Mouse (Mus musculus): ENCODE measurements around the gene Sun5. TPM values are rescaled to one million over a fixed set of nuclear protein-coding genes. Genes with fewer than 3 reads are reported as not detected.
A peak's percentile ranks its signal among the peaks of the same experiment; 100 is the strongest.
"Not testable (repeated sequence)": the region's sequence is repeated elsewhere in the genome, so short reads cannot be mapped to it uniquely, and the experiment has no call there.

Gene Sun5
- total and polyA plus RNA-seq, 2 experiments from 2014 or later: not detected

- 88% methylated on average over 7 of the region's 7 CpGs for WGBS
- no peak for ATAC-seq (ENCODE audit: low FRiP score)
- Histone ChIP-seq H3K4me1 (ENCODE audit: insufficient read depth, low read length) (no peaks in the 10 kb centered on the region), H3K36me3 (ENCODE audit: insufficient read depth, low read length) (no peaks in the 10 kb centered on the region), H3K9me3 (ENCODE audit: low read length) (no peaks in the 10 kb centered on the region), H3K4me3 (ENCODE audit: low read depth, low read length) (no peak overlapping the region), H3K4me2 (ENCODE audit: low read depth, low read length, poor library complexity, severe bottlenecking) (no peak overlapping the region), H3K27me3 (ENCODE audit: insufficient read depth, low read length) (0 out of 2 replicates have a peak, but pooled peaks cover 4% of the 10 kb centered on the region), H3K9ac (replicated peaks; ENCODE audit: low read length, poor library complexity, severe bottlenecking) (no peak overlapping the region), H3K27ac (ENCODE audit: low read depth, low read length) (no peak overlapping the region)
- no peak for DNase-seq (ENCODE audit: low spot score)
- no peak for TF ChIP-seq CTCF (IDR thresholded peaks at IDR 0.05)
These were observed 42.2 kb downstream of the Sun5 start for GRCm38 (mm10) chr2:153828704-153829103.

GRCm38 (mm10) chr2:153827171-153827830 is 43.6 kb downstream of the Sun5 start:
- H3K27me3 ChIP-seq (ENCODE audit: insufficient read depth, low read length): 0 out of 2 replicates have a peak, but pooled peaks cover 4% of the 10 kb centered on the region
- no peak for TF ChIP-seq CTCF (IDR thresholded peaks at IDR 0.05)
- no peak overlapping the region for H3K4me2 ChIP-seq (ENCODE audit: low read depth, low read length, poor library complexity, severe bottlenecking)
- no peaks in the 10 kb centered on the region for H3K9me3 ChIP-seq (ENCODE audit: low read length)
- no peaks in the 10 kb centered on the region for H3K36me3 ChIP-seq (ENCODE audit: insufficient read depth, low read length)
- DNase-seq (ENCODE audit: low spot score) (no peak), ATAC-seq (ENCODE audit: low FRiP score) (no peak)
- no peak overlapping the region for H3K4me3 ChIP-seq (ENCODE audit: low read depth, low read length)
- no peaks in the 10 kb centered on the region for H3K4me1 ChIP-seq (ENCODE audit: insufficient read depth, low read length)
- H3K27ac ChIP-seq (ENCODE audit: low read depth, low read length): no peak overlapping the region
- no peak overlapping the region for H3K9ac ChIP-seq (replicated peaks; ENCODE audit: low read length, poor library complexity, severe bottlenecking)
- WGBS: 82% methylated on average over 8 of the region's 8 CpGs

GRCm38 (mm10) chr2:153825900-153826299 is 45.0 kb downstream of the Sun5 start:
- 73% methylated on average over 32 of the region's 32 CpGs for WGBS
- not testable (repeated sequence) for H3K4me3 ChIP-seq (ENCODE audit: low read depth, low read length); H3K4me1 ChIP-seq (ENCODE audit: insufficient read depth, low read length); DNase-seq (ENCODE audit: low spot score); H3K4me2 ChIP-seq (ENCODE audit: low read depth, low read length, poor library complexity, severe bottlenecking); ATAC-seq (ENCODE audit: low FRiP score); H3K27ac ChIP-seq (ENCODE audit: low read depth, low read length); H3K9ac ChIP-seq (replicated peaks; ENCODE audit: low read length, poor library complexity, severe bottlenecking); H3K36me3 ChIP-seq (ENCODE audit: insufficient read depth, low read length); H3K9me3 ChIP-seq (ENCODE audit: low read length); H3K27me3 ChIP-seq (ENCODE audit: insufficient read depth, low read length)

GRCm38 (mm10) chr2:153824593-153824992 is 46.3 kb downstream of the Sun5 start:
- peak; percentile 64 for DNase-seq (ENCODE audit: low spot score)
- H3K27ac ChIP-seq (ENCODE audit: low read depth, low read length): no peak overlapping the region
- H3K4me2 ChIP-seq (ENCODE audit: low read depth, low read length, poor library complexity, severe bottlenecking): no peak overlapping the region
- no peak overlapping the region for H3K9ac ChIP-seq (replicated peaks; ENCODE audit: low read length, poor library complexity, severe bottlenecking)
- no peak for ATAC-seq (ENCODE audit: low FRiP score)
- H3K36me3 ChIP-seq (ENCODE audit: insufficient read depth, low read length): no peaks in the 10 kb centered on the region
- no peak for TF ChIP-seq CTCF (IDR thresholded peaks at IDR 0.05)
- no peak overlapping the region for H3K4me3 ChIP-seq (ENCODE audit: low read depth, low read length)
- H3K9me3 ChIP-seq (ENCODE audit: low read length): no peaks in the 10 kb centered on the region
- WGBS: 70% methylated on average over 6 of the region's 6 CpGs
- H3K4me1 ChIP-seq (ENCODE audit: insufficient read depth, low read length): no peaks in the 10 kb centered on the region
- 0 out of 2 replicates have a peak, but pooled peaks cover 4% of the 10 kb centered on the region for H3K27me3 ChIP-seq (ENCODE audit: insufficient read depth, low read length)

- ATAC-seq (ENCODE audit: low FRiP score): no peak
- DNase-seq (ENCODE audit: low spot score): no peak
- TF ChIP-seq CTCF (IDR thresholded peaks at IDR 0.05): no peak
- H3K27ac ChIP-seq (ENCODE audit: low read depth, low read length): no peak overlapping the region
- H3K4me2 ChIP-seq (ENCODE audit: low read depth, low read length, poor library complexity, severe bottlenecking): no peak overlapping the region
- H3K27me3 ChIP-seq (ENCODE audit: insufficient read depth, low read length): 0 out of 2 replicates have a peak, but pooled peaks cover 4% of the 10 kb centered on the region
- no peaks in the 10 kb centered on the region for H3K9me3 ChIP-seq (ENCODE audit: low read length)
- H3K4me1 ChIP-seq (ENCODE audit: insufficient read depth, low read length): no peaks in the 10 kb centered on the region
- H3K36me3 ChIP-seq (ENCODE audit: insufficient read depth, low read length): no peaks in the 10 kb centered on the region
- H3K9ac ChIP-seq (replicated peaks; ENCODE audit: low read length, poor library complexity, severe bottlenecking): no peak overlapping the region
- H3K4me3 ChIP-seq (ENCODE audit: low read depth, low read length): no peak overlapping the region
- 91% methylated on average over 2 of the region's 2 CpGs for WGBS
These were observed 48.8 kb downstream of the Sun5 start for GRCm38 (mm10) chr2:153822005-153822543.

GRCm38 (mm10) chr2:153809921-153810320 is 61.0 kb downstream of the Sun5 start:
- DNase-seq (ENCODE audit: low spot score): no peak
- Histone ChIP-seq H3K4me2 (ENCODE audit: low read depth, low read length, poor library complexity, severe bottlenecking) (no peak overlapping the region), H3K9me3 (ENCODE audit: low read length) (no peaks in the 10 kb centered on the region), H3K27me3 (ENCODE audit: insufficient read depth, low read length) (no peaks in the 10 kb centered on the region), H3K4me3 (ENCODE audit: low read depth, low read length) (no peak overlapping the region), H3K27ac (ENCODE audit: low read depth, low read length) (no peak overlapping the region), H3K36me3 (ENCODE audit: insufficient read depth, low read length) (no peaks in the 10 kb centered on the region), H3K4me1 (ENCODE audit: insufficient read depth, low read length) (no peaks in the 10 kb centered on the region), H3K9ac (replicated peaks; ENCODE audit: low read length, poor library complexity, severe bottlenecking) (no peak overlapping the region)
- no peak for ATAC-seq (ENCODE audit: low FRiP score)
- no peak for TF ChIP-seq CTCF (IDR thresholded peaks at IDR 0.05)
- WGBS: 72% methylated on average over 3 of the region's 3 CpGs

Measured in midbrain, postnatal 0 days (tissue).